Mouse (Mus musculus) ES-E14 (cell line): Measurements from ENCODE around the gene Pigf.

ENCODE experiments used
- CHD2 ChIP-seq: IDR thresholded peaks from 2 replicates; pipeline ENCODE4 v1.6.1; 2014; ENCODE audit warnings: mild to moderate bottlenecking, low read depth, low read length, inconsistent platforms
- HCFC1 ChIP-seq: IDR thresholded peaks from 2 replicates; pipeline ENCODE4 v1.6.1; 2012; ENCODE audit warnings: low read length, inconsistent platforms, borderline replicate concordance; ENCODE audit not compliant: insufficient read depth

GRCm38 (mm10) chr17:87036141-87037073, 11.2 kb upstream of the Pigf start:
- TF ChIP-seq CHD2 (no peak), HCFC1 (no peak)
